Mouse (Mus musculus): ENCODE results near the gene Setd3. TPM values are rescaled to one million over a fixed set of nuclear protein-coding genes. Genes with fewer than 3 reads are reported as not detected.

Setd3 gene
- 90.0 and 92.1 TPM in 2 replicates for polyA plus RNA-seq (2015; fragmentation: Nextera tagmentation; extraction: Ambion mirVana)

GRCm38 (mm10) chr12:108179246-108179320 is at the start of gene Setd3:
Gene Setd3, minus strand, starts transcription at chr12:108179314.

DNA sequence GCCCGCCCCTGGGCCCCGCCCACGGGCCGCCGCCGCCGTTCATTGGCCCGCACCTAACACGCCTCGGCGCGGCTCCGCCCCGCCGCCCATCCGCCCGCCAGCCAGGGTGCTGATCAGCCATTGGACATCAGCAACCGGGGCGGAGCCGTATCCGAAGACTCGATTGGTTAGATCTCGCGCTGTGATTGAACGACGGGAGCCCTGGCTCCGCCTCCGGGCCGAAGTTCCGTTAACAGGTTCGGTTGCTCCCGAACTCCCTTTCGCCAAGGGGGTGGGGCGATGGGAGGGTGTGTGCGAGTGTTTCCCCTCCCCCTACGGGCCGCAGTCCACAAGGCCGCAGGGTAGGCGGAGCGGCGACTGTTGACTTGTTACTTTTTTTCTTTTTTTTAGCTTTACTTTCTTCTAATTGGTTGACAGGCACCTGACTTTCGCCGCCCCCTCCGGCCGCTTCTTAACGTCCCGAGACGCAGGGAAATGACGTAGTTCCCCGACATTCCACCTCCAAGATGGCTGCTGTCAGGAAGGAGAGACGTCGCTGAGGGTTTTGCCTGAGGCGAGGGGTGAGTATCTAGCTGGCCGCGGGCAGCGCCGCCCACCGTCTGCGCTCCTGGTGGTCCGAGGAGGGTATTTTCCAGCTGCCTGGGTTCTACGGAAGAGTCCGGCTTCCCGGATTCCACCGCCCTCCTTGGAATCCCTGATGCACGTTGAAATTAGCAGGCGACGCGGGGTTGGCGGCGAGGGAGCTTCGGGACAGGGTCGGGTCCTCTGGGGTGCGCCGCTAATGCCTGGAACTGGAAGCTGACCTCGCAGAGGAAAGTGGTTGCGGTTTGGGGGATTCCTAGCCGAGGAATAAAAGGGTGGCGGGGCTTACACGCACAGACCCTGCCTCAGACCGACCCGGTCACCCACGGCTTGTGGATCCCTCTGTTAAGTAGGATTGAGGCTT is 480 bp upstream of the Setd3 start, which contains the start of gene Ccnk:
Gene Ccnk, plus strand, starts transcription at position 259 of the 946 bp plus-strand sequence.

Other genes with a start within 250 kb of the Setd3 start
- 17.1 and 17.6 TPM in 2 replicates for gene Bcl11b, start 175.7 kb downstream of the Setd3 start, polyA plus RNA-seq (2015; fragmentation: Nextera tagmentation; extraction: Ambion mirVana)
- gene Ccnk, start 265 bp upstream of the Setd3 start, polyA plus RNA-seq (2015; fragmentation: Nextera tagmentation; extraction: Ambion mirVana) = 3.1 and 3.8 TPM in 2 replicates
- gene Ccdc85c, start 96.1 kb upstream of the Setd3 start, polyA plus RNA-seq (2015; fragmentation: Nextera tagmentation; extraction: Ambion mirVana) = 12.3 and 14.4 TPM in 2 replicates
- gene Hhipl1, start 127.0 kb upstream of the Setd3 start, polyA plus RNA-seq (2015; fragmentation: Nextera tagmentation; extraction: Ambion mirVana) = 4.4 and 4.6 TPM in 2 replicates
- gene Cyp46a1, start 155.1 kb upstream of the Setd3 start, polyA plus RNA-seq (2015; fragmentation: Nextera tagmentation; extraction: Ambion mirVana) = 49.7 and 58.2 TPM in 2 replicates
- gene Eml1, start 191.6 kb upstream of the Setd3 start, polyA plus RNA-seq (2015; fragmentation: Nextera tagmentation; extraction: Ambion mirVana) = 45.8 and 51.3 TPM in 2 replicates

Data from neural tube, postnatal 0 days (tissue).